Comparison of ENCODE assay signal across 7 mouse cellular contexts in genomic region chr2:170132716-170133092, GRCm38 (mm10). TPM values are rescaled to one million over a fixed set of nuclear protein-coding genes. Genes with fewer than 3 reads are reported as not detected.
DNase-seq lines count a peak whose midpoint lies in the region; ATAC-seq lines count a peak whose summit lies in the region.

No protein-coding gene starts in this region.

- peak overlapping the region; percentile 79 for H3K4me2 ChIP-seq in lung, embryonic 15.5 days
- H3K4me2 ChIP-seq in neural tube, embryonic 15.5 days, result peak overlapping the region; percentile 62

- WGBS in lung, embryonic 15.5 days, result 0% methylated on average over 3 of the region's 3 CpGs
- 0% methylated on average over 3 of the region's 3 CpGs for WGBS in forebrain, embryonic 10.5 days
- WGBS in limb, embryonic 10.5 days, result 1% methylated on average over 3 of the region's 3 CpGs
- 0% methylated on average over 3 of the region's 3 CpGs for WGBS in neural tube, embryonic 15.5 days

- H3K27me3 ChIP-seq in lung, embryonic 15.5 days, result no peaks in the 10 kb centered on the region
- H3K27me3 ChIP-seq in forebrain, embryonic 10.5 days (ENCODE audit: poor library complexity, severe bottlenecking), result peaks cover 6% of the 10 kb centered on the region; the same call in 1 of the 2 replicates
- no peaks in the 10 kb centered on the region for H3K27me3 ChIP-seq in limb, embryonic 10.5 days (ENCODE audit: low read depth, poor library complexity, severe bottlenecking)
- H3K27me3 ChIP-seq in neural tube, embryonic 15.5 days (replicated peaks), result no peaks in the 10 kb centered on the region

- no peaks in the 10 kb centered on the region for H3K36me3 ChIP-seq in lung, embryonic 15.5 days
- no peaks in the 10 kb centered on the region for H3K36me3 ChIP-seq in forebrain, embryonic 10.5 days (replicated peaks)
- H3K36me3 ChIP-seq in limb, embryonic 10.5 days, result no peaks in the 10 kb centered on the region
- no peaks in the 10 kb centered on the region for H3K36me3 ChIP-seq in neural tube, embryonic 15.5 days

- no peaks in the 10 kb centered on the region for H3K9me3 ChIP-seq in lung, embryonic 15.5 days
- H3K9me3 ChIP-seq in forebrain, embryonic 10.5 days, result no peaks in the 10 kb centered on the region
- H3K9me3 ChIP-seq in limb, embryonic 10.5 days (replicated peaks), result no peaks in the 10 kb centered on the region
- H3K9me3 ChIP-seq in neural tube, embryonic 15.5 days (replicated peaks), result no peaks in the 10 kb centered on the region

- H3K27ac ChIP-seq in lung, embryonic 15.5 days, result peak overlapping the region; percentile 98
- H3K27ac ChIP-seq in forebrain, embryonic 10.5 days, result peak overlapping the region; percentile 85
- peak overlapping the region; percentile 83 for H3K27ac ChIP-seq in limb, embryonic 10.5 days
- H3K27ac ChIP-seq in neural tube, embryonic 15.5 days (replicated peaks), result peak overlapping the region; percentile 65

- peaks cover 35% of the 10 kb centered on the region for H3K4me1 ChIP-seq in lung, embryonic 15.5 days
- H3K4me1 ChIP-seq in forebrain, embryonic 10.5 days, result peaks cover 61% of the 10 kb centered on the region
- peaks cover 63% of the 10 kb centered on the region for H3K4me1 ChIP-seq in limb, embryonic 10.5 days
- peaks cover 50% of the 10 kb centered on the region for H3K4me1 ChIP-seq in neural tube, embryonic 15.5 days

- DNase-seq in lung, adult 18-20 months, result no peak
- no peak for DNase-seq in forebrain, embryonic 10.5 days (ENCODE audit: extremely low spot score, low spot score)
- no peak for DNase-seq in limb, embryonic 10.5 days (ENCODE audit: low spot score)
- no peak for DNase-seq in cerebellum, adult 8-10 months
- DNase-seq in left cerebral cortex, postnatal 36 days (ENCODE audit: low spot score in 2 of 2), result no peak

- H3K9ac ChIP-seq in lung, embryonic 15.5 days, result peak overlapping the region; percentile 60
- H3K9ac ChIP-seq in neural tube, embryonic 15.5 days (replicated peaks), result peak overlapping the region; percentile 34; the same call in 1 of the 2 replicates

- intact Hi-C loops in left cerebral cortex, postnatal 36 days (cut with DNase I), result loop anchor here (5.0 kb wide), 1 partner anchor 50 kb away; no protein-coding TSS in a partner anchor

- ATAC-seq in lung, embryonic 15.5 days (ENCODE audit: borderline replicate concordance, extremely low read depth, low FRiP score, low TSS enrichment), result no peak
- no peak for ATAC-seq in neural tube, embryonic 15.5 days (ENCODE audit: low FRiP score)

- H3K4me3 ChIP-seq in lung, embryonic 15.5 days, result peak overlapping the region; percentile 96
- H3K4me3 ChIP-seq in forebrain, embryonic 10.5 days, result peak overlapping the region; percentile 92
- peak overlapping the region; percentile 91 for H3K4me3 ChIP-seq in limb, embryonic 10.5 days
- H3K4me3 ChIP-seq in neural tube, embryonic 15.5 days (replicated peaks), result peak overlapping the region; percentile 39

RNA-seq across cellular contexts. Expression of gene Zfp217, which starts 15.2 kb away (rescaled TPM):
- 5.0 and 5.1 TPM in 2 replicates for polyA plus RNA-seq in lung, embryonic 15.5 days (2015; fragmentation: Nextera tagmentation; extraction: Ambion mirVana)
- 3.4 and 4.1 TPM in 2 replicates for polyA plus RNA-seq in forebrain, embryonic 10.5 days (2016; fragmentation: Nextera tagmentation; extraction: Ambion mirVana)
- polyA plus RNA-seq in limb, embryonic 10.5 days (2016; fragmentation: Nextera tagmentation; extraction: Ambion mirVana), result 3.9 and 4.1 TPM in 2 replicates
- 0.82 and 2.4 TPM in 2 replicates for polyA plus RNA-seq in neural tube, embryonic 15.5 days (2015; fragmentation: Nextera tagmentation; extraction: Ambion mirVana)
- total RNA-seq in left cerebral cortex, postnatal 36 days (2021), result 1 to 10 TPM; 2.6 to 2.7 TPM

Comparison
In these comparisons a context has a peak if more than half of its experiments do, and no peak if none do; other contexts are left out.
1. H3K4me3 ChIP-seq: peak in every context shown above with its lines; median percentile 96 in lung, embryonic 15.5 days; 92 in forebrain, embryonic 10.5 days; 91 in limb, embryonic 10.5 days; 39 in neural tube, embryonic 15.5 days.